Mouse (Mus musculus): ENCODE data around the gene B3galt6.

DNA sequence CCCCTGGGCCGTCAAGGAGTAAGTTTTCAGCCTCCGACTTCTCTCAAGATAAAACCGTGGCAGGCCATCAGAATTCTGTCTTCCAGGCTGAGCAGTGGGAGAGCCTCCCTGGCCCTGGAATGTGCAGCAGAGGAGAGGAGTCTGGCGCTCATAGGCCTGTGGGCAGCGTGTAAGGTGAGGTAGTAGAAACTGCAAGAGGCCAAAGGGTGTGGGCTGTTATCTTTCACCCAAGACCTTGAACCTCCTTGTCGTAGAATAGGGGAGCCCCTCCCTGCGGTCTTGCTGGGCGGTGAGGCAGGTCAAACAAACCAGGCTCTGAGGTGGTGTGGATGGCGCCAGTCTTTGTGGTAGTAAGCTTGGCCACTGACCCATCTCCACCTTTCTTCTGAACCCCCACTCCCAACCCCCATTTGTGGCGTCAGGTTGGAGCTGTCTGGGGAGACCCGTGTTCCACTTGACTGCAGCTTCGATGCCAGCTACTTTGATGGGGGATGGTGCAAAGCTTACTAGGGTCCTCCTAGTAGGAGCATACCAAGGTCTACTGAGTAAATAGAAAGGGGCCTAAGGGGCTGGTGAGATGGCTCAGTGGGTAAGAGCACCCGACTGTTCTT, 23.3 kb downstream of the B3galt6 start:
- TF ChIP-seq CTCF (IDR thresholded peaks at IDR 0.05; ENCODE audit: low read depth, low read length), result no peak
- no peak for TF ChIP-seq POLR2A (IDR thresholded peaks at IDR 0.05; ENCODE audit: borderline replicate concordance, low read depth, low read length)
